Mouse (Mus musculus) neutrophil, adult 65 days (primary cell): ENCODE results near the gene Pabpc4. TPM values are rescaled to one million over a fixed set of nuclear protein-coding genes. Genes with fewer than 3 reads are reported as not detected.

Experiments used
- total RNA-seq: library from RNA; stranded (reverse); gene quantifications from 2 replicates; pipeline ENCODE4 v1.2.4, GENCODE M21; 2023

The Pabpc4 gene
- 32.1 and 41.8 TPM in 2 replicates for total RNA-seq

DNA sequence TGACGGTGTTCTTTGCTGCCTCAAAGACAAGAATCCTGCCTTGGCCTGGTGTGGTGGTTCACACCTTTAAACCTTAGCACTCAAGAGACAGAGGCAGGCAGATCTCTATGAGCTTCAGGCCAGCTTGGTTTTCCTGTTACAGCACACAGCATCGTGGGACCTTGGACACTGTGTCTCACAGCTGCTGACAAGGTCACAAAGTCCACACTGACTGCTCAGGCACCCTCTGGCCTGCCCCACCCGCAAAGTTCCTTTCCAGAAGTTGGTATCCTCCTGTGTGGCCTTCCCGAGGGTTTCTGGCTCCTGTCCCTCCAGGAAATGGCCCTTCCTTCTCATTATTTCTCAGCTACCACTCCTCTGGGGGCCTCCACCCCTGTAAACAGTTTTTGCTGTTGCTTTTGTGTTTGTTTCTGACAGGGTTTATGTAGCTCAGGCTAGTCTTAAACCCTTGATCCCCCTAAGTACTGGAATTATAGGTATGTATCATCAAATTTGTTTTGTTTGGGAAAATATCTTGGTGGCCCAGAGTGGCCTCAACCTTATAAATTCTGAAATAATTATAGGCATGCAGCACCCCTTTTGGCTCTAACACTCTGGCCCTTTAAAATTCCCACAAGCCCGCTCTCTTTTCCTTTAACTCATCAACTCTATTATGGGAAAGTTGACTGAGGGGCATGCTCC lies at the start of gene Pabpc4:
TSS of gene Pabpc4 (plus strand) at position 631 of the 681 bp plus-strand sequence.

DNA sequence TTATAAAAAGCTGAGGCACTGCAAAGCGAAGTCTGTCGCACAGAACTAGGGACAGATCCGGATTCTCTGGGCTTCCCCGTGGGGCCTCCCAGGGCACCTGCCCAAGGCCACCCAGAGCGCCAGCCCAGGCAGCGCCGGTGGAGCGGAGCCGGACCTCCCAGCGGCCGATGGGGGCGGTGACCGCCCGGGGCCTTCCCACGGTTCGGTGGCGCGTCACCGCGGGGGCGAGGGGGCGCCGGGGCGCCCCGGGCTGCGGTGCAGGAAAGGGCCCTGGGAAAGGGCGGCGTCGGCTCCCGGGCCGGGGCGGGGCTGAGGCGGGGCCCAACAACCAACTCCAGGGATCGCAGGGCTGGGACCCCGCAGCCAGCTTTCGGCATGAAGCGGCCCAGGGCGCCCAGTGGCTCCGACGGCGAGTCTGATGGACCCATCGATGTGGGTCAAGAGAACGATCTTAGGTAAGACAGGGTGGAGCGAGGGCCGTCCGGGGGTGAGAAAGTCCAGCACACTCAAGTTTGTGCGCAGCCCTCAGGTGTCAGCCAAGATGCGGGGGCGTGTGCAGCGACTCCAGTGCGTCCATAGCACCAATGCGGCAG lies 28.6 kb upstream of the Pabpc4 start, which contains the start of gene Heyl:
TSS of gene Heyl (plus strand) at position 65 of the 593 bp plus-strand sequence.

DNA sequence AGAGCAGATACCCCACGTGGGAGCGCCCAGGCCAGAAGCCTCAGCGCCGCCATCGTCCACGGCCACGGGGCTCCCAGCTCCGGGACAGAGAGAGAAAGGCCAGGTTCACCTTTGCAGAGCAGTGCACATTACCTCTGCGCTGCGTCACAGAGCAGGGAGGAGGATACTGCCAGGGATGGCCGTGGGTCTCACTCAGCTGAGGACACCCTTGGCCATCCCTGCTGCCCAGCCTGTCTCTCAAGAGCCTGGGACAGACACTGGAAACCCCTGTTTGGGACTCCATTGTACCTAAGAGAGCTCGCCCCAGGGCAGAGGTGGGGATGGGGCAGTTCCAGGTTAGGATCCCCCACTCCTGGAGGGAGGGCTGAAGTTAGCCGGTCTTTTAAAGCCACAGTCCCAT lies 61.4 kb downstream of the Pabpc4 start, which contains the start of gene Oxct2a:
TSS of gene Oxct2a (minus strand) at position 101 of the 400 bp plus-strand sequence.

DNA sequence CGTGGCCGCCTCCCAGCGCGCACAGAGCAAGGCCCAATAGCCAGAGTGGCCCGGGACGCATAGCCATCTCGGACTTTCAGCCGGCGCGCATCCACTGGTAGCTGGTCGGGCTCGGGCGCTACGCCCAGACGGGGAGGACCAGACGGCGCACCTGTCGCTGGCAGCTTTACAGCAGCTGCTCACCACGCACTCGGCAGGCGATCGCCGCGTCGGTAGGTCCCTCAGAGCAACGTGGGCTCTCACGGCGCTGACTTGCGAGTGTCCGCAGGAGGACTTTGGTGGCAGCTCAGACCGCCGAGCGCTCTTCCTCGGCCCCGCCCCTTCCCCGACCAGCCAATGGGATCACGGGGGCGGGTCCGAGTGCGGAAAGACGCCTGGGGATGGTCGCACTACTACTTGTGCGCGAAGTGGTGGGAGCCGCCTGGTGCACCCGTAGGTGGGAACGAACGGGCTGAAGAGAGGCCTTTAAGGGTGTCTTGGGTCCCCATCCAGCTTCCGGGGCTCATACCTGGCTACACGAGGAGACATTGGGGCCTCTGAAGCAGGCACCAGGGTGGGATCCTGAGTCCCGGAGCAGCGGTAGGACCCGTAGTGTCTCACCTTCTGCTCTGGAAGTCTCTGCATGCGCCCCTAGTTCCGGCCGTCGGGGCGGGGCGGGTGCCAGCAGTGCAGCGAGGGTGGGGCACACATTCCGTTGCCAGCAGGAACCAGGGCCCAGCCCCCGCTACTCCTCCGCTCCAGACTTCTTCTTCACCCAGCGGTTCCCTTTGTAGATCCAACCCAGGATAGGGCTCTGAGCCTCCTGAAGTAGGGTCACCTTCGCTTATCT lies 80.7 kb downstream of the Pabpc4 start, which contains the start of gene Bmp8a:
TSS of gene Bmp8a (minus strand) at position 611 of the 829 bp plus-strand sequence.

Other genes with a start within 250 kb of the Pabpc4 start
- gene Trit1, start 245.8 kb upstream of the Pabpc4 start, total RNA-seq: 4.1 and 7.0 TPM in 2 replicates
- gene Bmp8b, start 157.2 kb upstream of the Pabpc4 start, total RNA-seq: not detected in 2 replicates
- not detected in 2 replicates for gene Oxct2b, start 146.1 kb upstream of the Pabpc4 start, total RNA-seq
- 16.3 and 18.4 TPM in 2 replicates for gene Ppie, start 122.4 kb upstream of the Pabpc4 start, total RNA-seq
- gene Hpcal4, start 79.1 kb upstream of the Pabpc4 start, total RNA-seq: not detected in 2 replicates
- not detected in 2 replicates for gene Nt5c1a, start 60.8 kb upstream of the Pabpc4 start, total RNA-seq
- gene Heyl, start 28.8 kb upstream of the Pabpc4 start, total RNA-seq: 0.09 TPM in 1 of 2 replicates, not detected in the other
- gene Oxct2a, start 61.3 kb downstream of the Pabpc4 start, total RNA-seq: 0.23 TPM in 1 of 2 replicates, not detected in the other
- 0.73 and 0.77 TPM in 2 replicates for gene Bmp8a, start 80.9 kb downstream of the Pabpc4 start, total RNA-seq